Mouse (Mus musculus): Measurements from ENCODE around the gene Syn3. TPM values are rescaled to one million over a fixed set of nuclear protein-coding genes. Genes with fewer than 3 reads are reported as not detected.

Gene Syn3
- polyA plus RNA-seq, 1 experiment from 2014 or later, result 2.6 TPM

- 30% methylated on average over 1 of the region's 1 CpGs for WGBS
- ATAC-seq (ENCODE audit: insufficient number of reproducible peaks, low FRiP score, low TSS enrichment, low read depth), result no peak
- H3K4me1 ChIP-seq, result peaks cover 64% of the 10 kb centered on the region
- H3K4me2 ChIP-seq (replicated peaks), result no peak overlapping the region
- H3K27me3 ChIP-seq, result no peaks in the 10 kb centered on the region
- no peak overlapping the region for H3K4me3 ChIP-seq (replicated peaks)
- no peaks in the 10 kb centered on the region for H3K9me3 ChIP-seq (replicated peaks)
- no peak overlapping the region for H3K27ac ChIP-seq (replicated peaks)
- no peaks in the 10 kb centered on the region for H3K36me3 ChIP-seq
- no peak overlapping the region for H3K9ac ChIP-seq
Observed at GRCm38 (mm10) chr10:86336506-86336905, 162.2 kb downstream of the Syn3 start.

GRCm38 (mm10) chr10:86334581-86334980 lies 164.1 kb downstream of the Syn3 start:
- Histone ChIP-seq H3K9ac (no peak overlapping the region), H3K27ac (replicated peaks) (no peak overlapping the region), H3K27me3 (no peaks in the 10 kb centered on the region), H3K36me3 (no peaks in the 10 kb centered on the region), H3K4me2 (replicated peaks) (no peak overlapping the region), H3K4me1 (peaks cover 66% of the 10 kb centered on the region), H3K9me3 (replicated peaks) (no peaks in the 10 kb centered on the region), H3K4me3 (replicated peaks) (no peak overlapping the region)
- no peak for ATAC-seq (ENCODE audit: insufficient number of reproducible peaks, low FRiP score, low TSS enrichment, low read depth)
- WGBS, result 73% methylated on average over 8 of the region's 8 CpGs

- 74% methylated on average over 3 of the region's 3 CpGs for WGBS
- no peak for ATAC-seq (ENCODE audit: insufficient number of reproducible peaks, low FRiP score, low TSS enrichment, low read depth)
- H3K4me1 ChIP-seq, result peaks cover 64% of the 10 kb centered on the region
Observed at GRCm38 (mm10) chr10:86332942-86333341, 165.8 kb downstream of the Syn3 start.

GRCm38 (mm10) chr10:86331681-86332281 lies 166.9 kb downstream of the Syn3 start:
- no peaks in the 10 kb centered on the region for H3K36me3 ChIP-seq
- H3K27me3 ChIP-seq, result no peaks in the 10 kb centered on the region
- no peaks in the 10 kb centered on the region for H3K9me3 ChIP-seq (replicated peaks)
- no peak overlapping the region for H3K4me2 ChIP-seq (replicated peaks)
- no peak overlapping the region for H3K4me3 ChIP-seq (replicated peaks)
- ATAC-seq (ENCODE audit: insufficient number of reproducible peaks, low FRiP score, low TSS enrichment, low read depth), result no peak
- WGBS, result 14% methylated on average over 7 of the region's 7 CpGs
- peak overlapping the region; percentile 76 for H3K27ac ChIP-seq (replicated peaks)
- H3K9ac ChIP-seq, result no peak overlapping the region
- H3K4me1 ChIP-seq, result peaks cover 57% of the 10 kb centered on the region

More at GRCm38 (mm10) chr10:86332942-86333341, 165.8 kb downstream of the Syn3 start:
- H3K27ac ChIP-seq (replicated peaks), result no peak overlapping the region
- H3K27me3 ChIP-seq, result no peaks in the 10 kb centered on the region
- H3K4me3 ChIP-seq (replicated peaks), result no peak overlapping the region
- H3K9me3 ChIP-seq (replicated peaks), result no peaks in the 10 kb centered on the region
- no peak overlapping the region for H3K4me2 ChIP-seq (replicated peaks)
- H3K36me3 ChIP-seq, result no peaks in the 10 kb centered on the region
- no peak overlapping the region for H3K9ac ChIP-seq

- Histone ChIP-seq H3K27me3 (no peaks in the 10 kb centered on the region), H3K9ac (no peak overlapping the region), H3K36me3 (no peaks in the 10 kb centered on the region), H3K4me1 (peaks cover 50% of the 10 kb centered on the region), H3K9me3 (replicated peaks) (no peaks in the 10 kb centered on the region), H3K27ac (replicated peaks) (peak overlapping the region; percentile 76), H3K4me2 (replicated peaks) (no peak overlapping the region), H3K4me3 (replicated peaks) (no peak overlapping the region)
- no peak for ATAC-seq (ENCODE audit: insufficient number of reproducible peaks, low FRiP score, low TSS enrichment, low read depth)
- 44% methylated on average over 5 of the region's 5 CpGs for whole genome bisulfite sequencing
Observed at GRCm38 (mm10) chr10:86330993-86331680, 167.6 kb downstream of the Syn3 start.

GRCm38 (mm10) chr10:86329241-86329882 lies 169.3 kb downstream of the Syn3 start:
- no peak overlapping the region for H3K9ac ChIP-seq
- H3K27ac ChIP-seq (replicated peaks), result 0 out of 2 replicates have a peak overlapping the region, but pooled peaks have one; percentile 4
- no peaks in the 10 kb centered on the region for H3K36me3 ChIP-seq
- H3K4me3 ChIP-seq (replicated peaks), result no peak overlapping the region
- no peaks in the 10 kb centered on the region for H3K27me3 ChIP-seq
- no peaks in the 10 kb centered on the region for H3K9me3 ChIP-seq (replicated peaks)
- no peak for ATAC-seq (ENCODE audit: insufficient number of reproducible peaks, low FRiP score, low TSS enrichment, low read depth)
- H3K4me2 ChIP-seq (replicated peaks), result no peak overlapping the region
- H3K4me1 ChIP-seq, result peaks cover 50% of the 10 kb centered on the region
- WGBS, result 77% methylated on average over 8 of the region's 8 CpGs

- Histone ChIP-seq H3K27ac (replicated peaks) (0 out of 2 replicates have a peak overlapping the region, but pooled peaks have one; percentile 4), H3K27me3 (no peaks in the 10 kb centered on the region), H3K4me2 (replicated peaks) (no peak overlapping the region), H3K9ac (no peak overlapping the region), H3K4me3 (replicated peaks) (no peak overlapping the region), H3K4me1 (peaks cover 50% of the 10 kb centered on the region), H3K36me3 (no peaks in the 10 kb centered on the region), H3K9me3 (replicated peaks) (no peaks in the 10 kb centered on the region)
- WGBS, result 69% methylated on average over 2 of the region's 2 CpGs
- ATAC-seq (ENCODE audit: insufficient number of reproducible peaks, low FRiP score, low TSS enrichment, low read depth), result no peak
Observed at GRCm38 (mm10) chr10:86328691-86329090, 170.0 kb downstream of the Syn3 start.

GRCm38 (mm10) chr10:86328143-86328542 lies 170.6 kb downstream of the Syn3 start:
- no peak for ATAC-seq (ENCODE audit: insufficient number of reproducible peaks, low FRiP score, low TSS enrichment, low read depth)
- Histone ChIP-seq H3K9me3 (replicated peaks) (no peaks in the 10 kb centered on the region), H3K36me3 (no peaks in the 10 kb centered on the region), H3K4me1 (peaks cover 50% of the 10 kb centered on the region), H3K27me3 (no peaks in the 10 kb centered on the region), H3K9ac (no peak overlapping the region), H3K4me3 (replicated peaks) (no peak overlapping the region), H3K27ac (replicated peaks) (no peak overlapping the region), H3K4me2 (replicated peaks) (no peak overlapping the region)
- 55% methylated on average over 4 of the region's 4 CpGs for WGBS

- H3K36me3 ChIP-seq, result no peaks in the 10 kb centered on the region
- H3K4me1 ChIP-seq, result peaks cover 33% of the 10 kb centered on the region
- no peak overlapping the region for H3K4me3 ChIP-seq (replicated peaks)
- H3K4me2 ChIP-seq (replicated peaks), result no peak overlapping the region
- ATAC-seq (ENCODE audit: insufficient number of reproducible peaks, low FRiP score, low TSS enrichment, low read depth), result no peak
- no peaks in the 10 kb centered on the region for H3K27me3 ChIP-seq
- H3K9ac ChIP-seq, result no peak overlapping the region
- H3K27ac ChIP-seq (replicated peaks), result no peak overlapping the region
- H3K9me3 ChIP-seq (replicated peaks), result no peaks in the 10 kb centered on the region
- WGBS, result 25% methylated on average over 6 of the region's 6 CpGs
Observed at GRCm38 (mm10) chr10:86325272-86325671, 173.4 kb downstream of the Syn3 start.

- no peak overlapping the region for H3K4me2 ChIP-seq (replicated peaks)
- H3K4me3 ChIP-seq (replicated peaks), result no peak overlapping the region
- H3K27ac ChIP-seq (replicated peaks), result no peak overlapping the region
- no peaks in the 10 kb centered on the region for H3K36me3 ChIP-seq
- peaks cover 15% of the 10 kb centered on the region; the same call in 1 of the 2 replicates for H3K4me1 ChIP-seq
- ATAC-seq (ENCODE audit: insufficient number of reproducible peaks, low FRiP score, low TSS enrichment, low read depth), result no peak
- no peaks in the 10 kb centered on the region for H3K27me3 ChIP-seq
- no peaks in the 10 kb centered on the region for H3K9me3 ChIP-seq (replicated peaks)
- 80% methylated on average over 4 of the region's 4 CpGs for WGBS
- no peak overlapping the region for H3K9ac ChIP-seq
Observed at GRCm38 (mm10) chr10:86323275-86323994, 175.3 kb downstream of the Syn3 start.

- no peak for ATAC-seq (ENCODE audit: insufficient number of reproducible peaks, low FRiP score, low TSS enrichment, low read depth)
- WGBS, result 33% methylated on average over 1 of the region's 1 CpGs
- H3K4me2 ChIP-seq (replicated peaks), result no peak overlapping the region
- H3K27me3 ChIP-seq, result no peaks in the 10 kb centered on the region
- H3K27ac ChIP-seq (replicated peaks), result no peak overlapping the region
- H3K36me3 ChIP-seq, result no peaks in the 10 kb centered on the region
- H3K4me1 ChIP-seq, result 0 out of 2 replicates have a peak, but pooled peaks cover 11% of the 10 kb centered on the region
- H3K9ac ChIP-seq, result no peak overlapping the region
- no peak overlapping the region for H3K4me3 ChIP-seq (replicated peaks)
- H3K9me3 ChIP-seq (replicated peaks), result no peaks in the 10 kb centered on the region
Observed at GRCm38 (mm10) chr10:86322006-86322405, 176.7 kb downstream of the Syn3 start.
